ENCODE assay signal across 11 mouse cellular contexts in the genomic region with DNA sequence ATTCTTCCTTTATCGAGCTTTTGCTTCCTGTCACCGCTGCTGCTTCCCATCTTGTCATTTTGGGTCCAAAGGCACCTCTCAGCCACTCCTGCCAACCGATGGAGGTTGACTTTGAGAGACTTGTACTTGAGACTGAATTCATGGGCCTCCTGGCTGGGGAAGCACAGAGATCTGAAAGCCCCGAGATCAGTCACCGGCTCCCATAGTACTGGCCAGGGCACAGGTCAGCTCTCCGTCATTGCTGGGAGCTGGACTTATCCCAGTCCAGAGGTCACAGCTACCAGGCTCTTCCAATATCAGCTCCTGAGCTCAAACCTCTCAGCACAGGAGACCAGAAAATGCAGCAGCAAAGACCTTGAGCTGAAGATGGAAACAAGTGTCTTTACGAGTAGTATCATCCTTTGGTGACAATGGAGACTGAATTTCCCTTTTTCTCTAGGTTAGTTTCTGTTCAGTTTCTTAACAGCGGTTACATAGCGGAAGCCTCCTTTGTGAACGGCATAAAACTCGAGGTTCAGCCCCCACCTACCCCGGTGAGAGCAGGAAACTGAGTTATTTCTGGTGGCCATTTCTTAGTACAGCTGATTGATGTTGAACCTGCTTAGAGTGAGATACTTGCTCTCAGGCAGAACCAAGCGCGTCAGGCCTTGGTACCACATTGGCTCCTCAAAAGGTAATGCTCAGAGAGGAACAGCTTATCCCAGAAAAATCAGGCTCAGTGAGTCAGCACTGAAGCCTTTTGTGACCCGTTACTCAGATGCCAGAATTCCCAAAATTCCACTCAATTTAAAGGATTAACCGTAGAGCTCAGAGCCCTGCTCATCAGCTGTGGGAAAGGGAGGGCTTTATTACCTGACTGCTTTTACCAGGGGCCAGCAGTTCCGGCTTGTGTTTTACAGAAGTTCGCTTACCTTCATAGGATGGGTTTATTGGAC. TPM values are rescaled to one million over a fixed set of nuclear protein-coding genes. Genes with fewer than 3 reads are reported as not detected.
DNase-seq lines count a peak whose midpoint lies in the region; ATAC-seq and TF ChIP-seq lines count a peak whose summit lies in the region.
"Had no signal": no experiment of that assay in that cellular context is flagged by ENCODE, and none has a peak within 500 bp of the region (broad histone marks: within the 10 kb centered on the region; RNA-seq: fewer than 3 reads in every experiment).

No protein-coding gene starts in this region.

- H3K27ac ChIP-seq in heart, adult 2 months = peak overlapping the region; percentile 81
- H3K27ac ChIP-seq in liver, embryonic 15.5 days (replicated peaks) = peak overlapping the region; percentile 80
- H3K27ac ChIP-seq in hindbrain, embryonic 12.5 days = no peak overlapping the region
- H3K27ac ChIP-seq: hindbrain, embryonic 15.5 days; limb, embryonic 12.5 days had no signal

- TF ChIP-seq POLR2A in heart, adult 2 months (IDR thresholded peaks at IDR 0.05; ENCODE audit: insufficient read depth, low read depth, low read length) = no peak

- intact Hi-C loops in heart, adult 2 months (cut with DNase I) = no loop called here
- intact Hi-C loops in heart, postnatal 14 days (cut with DNase I) = no loop called here

- WGBS in heart, adult 2 months = 36% methylated on average over 18 of the region's 18 CpGs
- WGBS in liver, embryonic 15.5 days (ENCODE audit: insufficient replicate concordance) = 22% methylated on average over 18 of the region's 18 CpGs
- 82% methylated on average over 18 of the region's 18 CpGs for WGBS in hindbrain, embryonic 12.5 days

- ATAC-seq in liver, embryonic 15.5 days (ENCODE audit: insufficient read depth) = no peak
- ATAC-seq in megakaryocyte-erythroid progenitor cell, adult 5-6 weeks (replicated peaks; ENCODE audit: low FRiP score, low TSS enrichment, poor library complexity, severe bottlenecking) = no peak
- no peak for ATAC-seq in hindbrain, embryonic 12.5 days (ENCODE audit: low FRiP score)

- no peaks in the 10 kb centered on the region for H3K27me3 ChIP-seq in heart, adult 2 months (ENCODE audit: control insufficient read depth, insufficient read depth, low read length)
- H3K27me3 ChIP-seq in liver, embryonic 15.5 days = peaks cover 25% of the 10 kb centered on the region
- H3K27me3 ChIP-seq in hindbrain, embryonic 12.5 days = peaks cover 16% of the 10 kb centered on the region
- H3K27me3 ChIP-seq: limb, embryonic 12.5 days had no signal

- peaks cover 2% of the 10 kb centered on the region for H3K79me2 ChIP-seq in heart, adult 2 months (replicated peaks; ENCODE audit: control insufficient read depth, insufficient read depth, low read length)

- no peak overlapping the region for H3K9ac ChIP-seq in heart, adult 2 months (ENCODE audit: low read depth, low read length)
- H3K9ac ChIP-seq in liver, embryonic 15.5 days = no peak overlapping the region
- no peak overlapping the region for H3K9ac ChIP-seq in hindbrain, embryonic 12.5 days
- H3K9ac ChIP-seq: hindbrain, embryonic 15.5 days; limb, embryonic 12.5 days had no signal

- TF ChIP-seq EP300 in heart, adult 2 months (IDR thresholded peaks at IDR 0.05; ENCODE audit: insufficient read depth, low read depth, low read length) = 0 out of 2 replicates have a peak, but pooled peaks have one; percentile 8

- peaks cover 43% of the 10 kb centered on the region for H3K4me1 ChIP-seq in heart, adult 2 months (ENCODE audit: control insufficient read depth, insufficient read depth, low read length)
- H3K4me1 ChIP-seq in liver, embryonic 15.5 days (replicated peaks) = peaks cover 85% of the 10 kb centered on the region
- peaks cover 31% of the 10 kb centered on the region for H3K4me1 ChIP-seq in hindbrain, embryonic 12.5 days

- peak in 1 of 2 experiments; percentile 45 for DNase-seq in heart, adult 2 months
- no peak for DNase-seq in heart, postnatal 14 days
- peak; percentile 47 for DNase-seq in brain, adult 2 months (ENCODE audit: low read depth, low spot score)
- DNase-seq in thymus, adult 18-20 months = peak; percentile 53 to 75
- DNase-seq in cerebellum, adult 8-10 months = no peak
- DNase-seq: cerebellum, postnatal 10 days had no signal

- H3K4me2 ChIP-seq in liver, embryonic 15.5 days = peak overlapping the region; percentile 46
- H3K4me2 ChIP-seq in hindbrain, embryonic 12.5 days (replicated peaks) = no peak overlapping the region
- H3K4me2 ChIP-seq: hindbrain, embryonic 15.5 days; limb, embryonic 12.5 days had no signal

- H3K4me3 ChIP-seq in heart, adult 2 months = 0 out of 2 replicates have a peak overlapping the region, but pooled peaks have one; percentile 3
- H3K4me3 ChIP-seq in liver, embryonic 15.5 days (replicated peaks) = peak overlapping the region; percentile 14
- no peak overlapping the region for H3K4me3 ChIP-seq in hindbrain, embryonic 12.5 days
- H3K4me3 ChIP-seq: hindbrain, embryonic 15.5 days; limb, embryonic 12.5 days had no signal

- H3K36me3 ChIP-seq in heart, adult 2 months (ENCODE audit: control insufficient read depth, insufficient read depth, low read length) = peaks cover 13% of the 10 kb centered on the region
- H3K36me3 ChIP-seq in liver, embryonic 15.5 days (replicated peaks) = no peaks in the 10 kb centered on the region
- H3K36me3 ChIP-seq in hindbrain, embryonic 12.5 days = no peaks in the 10 kb centered on the region
- H3K36me3 ChIP-seq: hindbrain, embryonic 15.5 days; limb, embryonic 12.5 days had no signal

- H3K9me3 ChIP-seq in liver, embryonic 15.5 days (replicated peaks) = no peaks in the 10 kb centered on the region
- H3K9me3 ChIP-seq in hindbrain, embryonic 12.5 days (replicated peaks) = no peaks in the 10 kb centered on the region
- H3K9me3 ChIP-seq: hindbrain, embryonic 15.5 days; limb, embryonic 12.5 days had no signal

- no peak for TF ChIP-seq CTCF in heart, adult 2 months (IDR thresholded peaks at IDR 0.05)

RNA-seq across cellular contexts. Expression of gene Lrrfip1, which starts 59.0 kb away (rescaled TPM):
- 10 to 100 TPM; 63.5 to 75.5 TPM for total RNA-seq in heart, adult 2 months (2021)
- 32.9 and 44.2 TPM in 2 replicates for polyA plus RNA-seq in heart, adult 2 months (2012; rRNA removed)
- total RNA-seq in heart, postnatal 14 days (2021) = 100 to 1,000 TPM; 101 to 109 TPM
- 14.9 and 16.7 TPM in 2 replicates for polyA plus RNA-seq in liver, embryonic 15.5 days (2015; fragmentation: Nextera tagmentation; extraction: Ambion mirVana)
- total RNA-seq in megakaryocyte-erythroid progenitor cell, adult 5-6 weeks (2014; fragmentation: Nextera tagmentation) = 29.4 and 35.8 TPM in 2 replicates
- total RNA-seq in megakaryocyte-erythroid progenitor cell, adult 5-6 weeks (2017) = 42.4 and 70.7 TPM in 2 replicates
- 26.0 and 32.0 TPM in 2 replicates for polyA plus RNA-seq in hindbrain, embryonic 12.5 days (2016; fragmentation: Nextera tagmentation; extraction: Ambion mirVana)

Comparison
In these comparisons a context has a peak if more than half of its experiments do, and no peak if none do; other contexts are left out.
1. DNase-seq: peak in brain, adult 2 months (single experiment) and thymus, adult 18-20 months (2 of 2); none in heart, postnatal 14 days (0 of 2) and cerebellum, adult 8-10 months (single experiment).